Mouse (Mus musculus): ENCODE measurements at regions not wholly inside any gene's neighbourhood (a gene's known extent, or its start where the extent isn't known, plus 50 kb on each side); places are given as distances from the start of the nearest gene placed in this dataset.

- TF ChIP-seq CTCF (IDR thresholded peaks at IDR 0.05; ENCODE audit: low read depth), result no peak
- no peak for TF ChIP-seq EP300 (IDR thresholded peaks at IDR 0.05; ENCODE audit: low read depth)
These were observed 304.6 kb downstream of the Wdr11 start for GRCm38 (mm10) chr7:129896291-129896690.
